Mouse (Mus musculus) liver, embryonic 12.5 days (tissue): ENCODE measurements at regions not wholly inside any gene's neighbourhood (a gene's known extent, or its start where the extent isn't known, plus 50 kb on each side); places are given as distances from the start of the nearest gene placed in this dataset.
"Not testable (repeated sequence)": the region's sequence is repeated elsewhere in the genome, so short reads cannot be mapped to it uniquely, and the experiment has no call there.

Experiments used
- ATAC-seq: fragments of 200-750 bp; cut with Nextera tagmentation; 2 replicates; pipeline ENCODE4 v1.8.0; 2017; ENCODE audit warnings: moderate number of reproducible peaks, mild to moderate bottlenecking, moderate library complexity
- H3K27ac ChIP-seq: fragments of 300-500 bp; sonication (generic); 2 replicates; pipeline ENCODE4 v1.5.1; 2016; ENCODE audit warnings: mild to moderate bottlenecking
- H3K27me3 ChIP-seq: fragments of 300-500 bp; sonication (generic); replicated peaks from 2 replicates; pipeline ENCODE4 v1.6.1; 2016; ENCODE audit warnings: mild to moderate bottlenecking, moderate library complexity
- H3K36me3 ChIP-seq: fragments of 300-500 bp; sonication (generic); 2 replicates; pipeline ENCODE4 v1.6.1; 2016; ENCODE audit warnings: mild to moderate bottlenecking, moderate library complexity
- H3K4me1 ChIP-seq: fragments of 300-500 bp; sonication (generic); 2 replicates; pipeline ENCODE4 v1.6.1; 2016
- H3K4me2 ChIP-seq: fragments of 300-500 bp; sonication (generic); 2 replicates; pipeline ENCODE4 v1.6.1; 2016; ENCODE audit warnings: mild to moderate bottlenecking, moderate library complexity
- H3K4me3 ChIP-seq: fragments of 300-500 bp; sonication (generic); 2 replicates; pipeline ENCODE4 v1.5.1; 2016; ENCODE audit warnings: mild to moderate bottlenecking, moderate library complexity
- H3K9ac ChIP-seq: fragments of 300-500 bp; sonication (generic); 2 replicates; pipeline ENCODE4 v1.6.1; 2016; ENCODE audit warnings: mild to moderate bottlenecking, moderate library complexity
- H3K9me3 ChIP-seq: fragments of 300-500 bp; sonication (generic); replicated peaks from 2 replicates; pipeline ENCODE4 v1.6.1; 2016; ENCODE audit warnings: mild to moderate bottlenecking, moderate library complexity
- WGBS: fragments of 180-500 bp; shearing (Covaris S2); methylation state at CpG from one replicate; pipeline ENCODE4 v1.1.7; 2016; ENCODE audit not compliant: insufficient replicate concordance; 5-methylcytosine and 5-hydroxymethylcytosine counted together

- Histone ChIP-seq H3K27ac (no peak overlapping the region), H3K4me3 (no peak overlapping the region), H3K9ac (no peak overlapping the region), H3K4me1 (no peaks in the 10 kb centered on the region), H3K27me3 (no peaks in the 10 kb centered on the region), H3K4me2 (no peak overlapping the region), H3K9me3 (no peaks in the 10 kb centered on the region), H3K36me3 (no peaks in the 10 kb centered on the region)
- ATAC-seq = no peak
- 81% methylated on average over 3 of the region's 3 CpGs for WGBS
These were observed 186.3 kb upstream of the Cldn34b3 start for GRCm38 (mm10) chrX:76077781-76078180.

GRCm38 (mm10) chrX:76082670-76083069, 181.4 kb upstream of the Cldn34b3 start:
- no peak overlapping the region for H3K4me3 ChIP-seq
- 47% methylated on average over 4 of the region's 4 CpGs for WGBS
- no peak overlapping the region for H3K4me2 ChIP-seq
- H3K9me3 ChIP-seq = no peaks in the 10 kb centered on the region
- H3K4me1 ChIP-seq = no peaks in the 10 kb centered on the region
- H3K27ac ChIP-seq = no peak overlapping the region
- no peaks in the 10 kb centered on the region for H3K27me3 ChIP-seq
- H3K9ac ChIP-seq = no peak overlapping the region
- H3K36me3 ChIP-seq = no peaks in the 10 kb centered on the region
- no peak for ATAC-seq

- Histone ChIP-seq H3K36me3 (no peaks in the 10 kb centered on the region), H3K4me1 (no peaks in the 10 kb centered on the region), H3K4me3 (no peak overlapping the region), H3K9ac (no peak overlapping the region), H3K9me3 (no peaks in the 10 kb centered on the region), H3K4me2 (no peak overlapping the region), H3K27me3 (no peaks in the 10 kb centered on the region), H3K27ac (no peak overlapping the region)
- no peak for ATAC-seq
- WGBS = 62% methylated on average over 4 of the region's 4 CpGs
These were observed 153.2 kb upstream of the Cldn34b3 start for GRCm38 (mm10) chrX:76110763-76111474.

GRCm38 (mm10) chrX:76116086-76116485, 148.0 kb upstream of the Cldn34b3 start:
- Histone ChIP-seq H3K9ac (no peak overlapping the region), H3K4me1 (no peaks in the 10 kb centered on the region), H3K27ac (no peak overlapping the region), H3K4me3 (no peak overlapping the region), H3K36me3 (no peaks in the 10 kb centered on the region), H3K9me3 (no peaks in the 10 kb centered on the region), H3K27me3 (no peaks in the 10 kb centered on the region), H3K4me2 (no peak overlapping the region)
- WGBS = 32% methylated on average over 1 of the region's 1 CpGs
- ATAC-seq = no peak

- ATAC-seq = no peak
- Histone ChIP-seq H3K27ac (no peak overlapping the region), H3K4me2 (no peak overlapping the region), H3K4me3 (no peak overlapping the region), H3K36me3 (no peaks in the 10 kb centered on the region), H3K9ac (no peak overlapping the region), H3K27me3 (no peaks in the 10 kb centered on the region), H3K9me3 (no peaks in the 10 kb centered on the region), H3K4me1 (no peaks in the 10 kb centered on the region)
- WGBS = 59% methylated on average over 1 of the region's 1 CpGs
These were observed 147.5 kb upstream of the Cldn34b3 start for GRCm38 (mm10) chrX:76116562-76116961.

- H3K4me2 ChIP-seq = no peak overlapping the region
- H3K9ac ChIP-seq = no peak overlapping the region
- H3K9me3 ChIP-seq = no peaks in the 10 kb centered on the region
- H3K27ac ChIP-seq = no peak overlapping the region
- H3K36me3 ChIP-seq = no peaks in the 10 kb centered on the region
- no peaks in the 10 kb centered on the region for H3K27me3 ChIP-seq
- no peaks in the 10 kb centered on the region for H3K4me1 ChIP-seq
- H3K4me3 ChIP-seq = no peak overlapping the region
- ATAC-seq = no peak
- 40% methylated on average over 3 of the region's 3 CpGs for WGBS
These were observed 143.2 kb upstream of the Cldn34b3 start for GRCm38 (mm10) chrX:76120936-76121335.

- ATAC-seq = no peak
- no peak overlapping the region for H3K27ac ChIP-seq
- 43% methylated on average over 2 of the region's 2 CpGs for WGBS
These were observed 140.7 kb upstream of the Cldn34b3 start for GRCm38 (mm10) chrX:76123355-76123754.

GRCm38 (mm10) chrX:76137729-76138128, 126.4 kb upstream of the Cldn34b3 start:
- no peaks in the 10 kb centered on the region for H3K4me1 ChIP-seq
- no peak overlapping the region for H3K27ac ChIP-seq
- no peak overlapping the region for H3K4me2 ChIP-seq
- H3K36me3 ChIP-seq = no peaks in the 10 kb centered on the region
- no peak overlapping the region for H3K9ac ChIP-seq
- 24% methylated on average over 2 of the region's 2 CpGs for WGBS
- no peaks in the 10 kb centered on the region for H3K27me3 ChIP-seq
- no peaks in the 10 kb centered on the region for H3K9me3 ChIP-seq
- H3K4me3 ChIP-seq = no peak overlapping the region
- ATAC-seq = no peak

More at GRCm38 (mm10) chrX:76123355-76123754, 140.7 kb upstream of the Cldn34b3 start:
- Histone ChIP-seq H3K4me2 (no peak overlapping the region), H3K9me3 (no peaks in the 10 kb centered on the region), H3K27me3 (no peaks in the 10 kb centered on the region), H3K4me3 (no peak overlapping the region), H3K36me3 (no peaks in the 10 kb centered on the region), H3K4me1 (no peaks in the 10 kb centered on the region), H3K9ac (no peak overlapping the region)

- Histone ChIP-seq H3K36me3 (no peaks in the 10 kb centered on the region), H3K4me3 (no peak overlapping the region), H3K27ac (no peak overlapping the region), H3K27me3 (no peaks in the 10 kb centered on the region), H3K9me3 (no peaks in the 10 kb centered on the region), H3K4me2 (no peak overlapping the region), H3K4me1 (no peaks in the 10 kb centered on the region), H3K9ac (no peak overlapping the region)
- ATAC-seq = no peak
- 56% methylated on average over 2 of the region's 2 CpGs for WGBS
These were observed 123.1 kb upstream of the Cldn34b3 start for GRCm38 (mm10) chrX:76141022-76141421.

- not testable (repeated sequence) for H3K27ac ChIP-seq, H3K4me2 ChIP-seq, H3K9ac ChIP-seq, H3K36me3 ChIP-seq, ATAC-seq, H3K4me1 ChIP-seq, H3K9me3 ChIP-seq, H3K27me3 ChIP-seq, H3K4me3 ChIP-seq
- 80% methylated on average over 2 of the region's 2 CpGs for WGBS
These were observed 89.3 kb upstream of the Cldn34b3 start for GRCm38 (mm10) chrX:76174806-76175205.

GRCm38 (mm10) chrX:76181446-76182148, 82.5 kb upstream of the Cldn34b3 start:
- H3K27me3 ChIP-seq = no peaks in the 10 kb centered on the region
- H3K27ac ChIP-seq = no peak overlapping the region
- H3K9ac ChIP-seq = no peak overlapping the region
- no peaks in the 10 kb centered on the region for H3K9me3 ChIP-seq
- no peak overlapping the region for H3K4me3 ChIP-seq
- no peaks in the 10 kb centered on the region for H3K36me3 ChIP-seq
- ATAC-seq = no peak
- WGBS = 83% methylated on average over 4 of the region's 4 CpGs
- H3K4me1 ChIP-seq = no peaks in the 10 kb centered on the region
- H3K4me2 ChIP-seq = no peak overlapping the region

GRCm38 (mm10) chrX:76200607-76201006, 63.5 kb upstream of the Cldn34b3 start:
- Histone ChIP-seq H3K36me3 (no peaks in the 10 kb centered on the region), H3K4me1 (no peaks in the 10 kb centered on the region), H3K4me2 (0 out of 2 replicates have a peak overlapping the region, but pooled peaks have one; percentile 18), H3K27me3 (no peaks in the 10 kb centered on the region), H3K4me3 (no peak overlapping the region), H3K27ac (peak overlapping the region; percentile 54; the same call in 1 of the 2 replicates), H3K9me3 (no peaks in the 10 kb centered on the region), H3K9ac (no peak overlapping the region)
- ATAC-seq = peak; percentile 78
- WGBS = 23% methylated on average over 1 of the region's 1 CpGs
